Mouse (Mus musculus): Measurements from ENCODE around the gene Ogfod3. TPM values are rescaled to one million over a fixed set of nuclear protein-coding genes. Genes with fewer than 3 reads are reported as not detected.

Ogfod3 gene
- total and polyA plus RNA-seq, 3 experiments: 12.3 to 12.7 TPM; not detected in 1

- Histone ChIP-seq H3K4me1 (ENCODE audit: control insufficient read depth in 1 of 2, insufficient read depth in 2 of 2, low read length in 2 of 2) (no peaks in the 10 kb centered on the region), H3K79me2 (ENCODE audit: control insufficient read depth, insufficient read depth, low read length, poor library complexity) (no peaks in the 10 kb centered on the region), H3K9me3 (replicated peaks; ENCODE audit: insufficient read depth, low read length) (no peaks in the 10 kb centered on the region), H3K27ac (ENCODE audit: control insufficient read depth, low read depth, low read length) (no peak within 1 kb of the TSS), H3K4me3 (ENCODE audit: control insufficient read depth in 1 of 2, insufficient read depth in 1 of 2, low read depth in 2 of 2, low read length in 2 of 2) (no peak within 1 kb of the TSS), H3K27me3 (ENCODE audit: control insufficient read depth in 1 of 2, insufficient read depth in 2 of 2, low read length in 2 of 2) (no peaks in the 10 kb centered on the region), H3K9ac (ENCODE audit: control insufficient read depth, low read depth, low read length, poor library complexity, severe bottlenecking) (no peak within 1 kb of the TSS), H3K36me3 (ENCODE audit: control insufficient read depth in 1 of 2, insufficient read depth in 2 of 2, low read length in 2 of 2) (no peaks in the 10 kb centered on the region)
- DNase-seq (ENCODE audit: low read depth, low spot score): peak; percentile 66
- TF ChIP-seq EP300 (IDR thresholded peaks at IDR 0.05; ENCODE audit: low read depth in 1 of 2, low read length in 2 of 2) (0 out of 4 replicates have a peak, but pooled peaks of 1 of the 2 experiments have one; percentile 4), UBTF (IDR thresholded peaks at IDR 0.05; ENCODE audit: borderline replicate concordance, insufficient read depth, low read depth, low read length) (no peak), TAL1 (IDR thresholded peaks at IDR 0.05; ENCODE audit: low read length) (no peak), RCOR1 (IDR thresholded peaks at IDR 0.05; ENCODE audit: low read depth, low read length) (no peak), CHD1 (IDR thresholded peaks at IDR 0.05; ENCODE audit: low read depth, low read length) (no peak), USF1 (IDR thresholded peaks at IDR 0.05; ENCODE audit: low read depth, low read length) (no peak), JUND (IDR thresholded peaks at IDR 0.05; ENCODE audit: low read depth, low read length) (no peak), GABPA (IDR thresholded peaks at IDR 0.05; ENCODE audit: low read depth, low read length) (no peak), ETS1 (IDR thresholded peaks at IDR 0.05; ENCODE audit: low read depth, low read length) (0 out of 2 replicates have a peak, but pooled peaks have one; percentile 11), USF2 (IDR thresholded peaks at IDR 0.05; ENCODE audit: borderline replicate concordance in 1 of 2, insufficient read depth in 1 of 2, low read depth in 1 of 2, low read length in 2 of 2) (no peak), CHD2 (IDR thresholded peaks at IDR 0.05; ENCODE audit: low read length) (no peak), CTCF (IDR thresholded peaks at IDR 0.05 in 2 of 3, conservative IDR thresholded peaks at IDR 0.05 in 1 of 3; ENCODE audit: control insufficient read depth in 1 of 3, insufficient read depth in 1 of 3, low read depth in 2 of 3, low read length in 3 of 3, poor library complexity in 1 of 3, severe bottlenecking in 1 of 3) (peak; percentile 10 to 34 (median 30); a peak in 4 of 6 replicates), MAZ (IDR thresholded peaks at IDR 0.05; ENCODE audit: low read depth, low read length) (no peak), TBP (IDR thresholded peaks at IDR 0.05; ENCODE audit: low read depth, low read length) (no peak)
Measured at GRCm38 (mm10) chr11:121145865-121146264, 58.6 kb downstream of the Ogfod3 start, which contains the start of gene Tex19.1. TSS of gene Tex19.1 (plus strand) at chr11:121146143.

GRCm38 (mm10) chr11:121143325-121144015 is 61.0 kb downstream of the Ogfod3 start:
- peak; percentile 36 for DNase-seq (ENCODE audit: low read depth, low spot score)
- TF ChIP-seq ELF1 (IDR thresholded peaks at IDR 0.05; ENCODE audit: low read depth, low read length): no peak

More at GRCm38 (mm10) chr11:121143325-121144015, 61.0 kb downstream of the Ogfod3 start:
- no peaks in the 10 kb centered on the region for H3K79me2 ChIP-seq (ENCODE audit: control insufficient read depth, insufficient read depth, low read length, poor library complexity)
- no peaks in the 10 kb centered on the region for H3K9me3 ChIP-seq (replicated peaks; ENCODE audit: insufficient read depth, low read length)
- no peaks in the 10 kb centered on the region for H3K36me3 ChIP-seq (ENCODE audit: control insufficient read depth in 1 of 2, insufficient read depth in 2 of 2, low read length in 2 of 2)
- no peak overlapping the region for H3K27ac ChIP-seq (ENCODE audit: control insufficient read depth, low read depth, low read length)
- H3K4me3 ChIP-seq (ENCODE audit: control insufficient read depth in 1 of 2, insufficient read depth in 1 of 2, low read depth in 2 of 2, low read length in 2 of 2): no peak overlapping the region
- peaks cover 2% of the 10 kb centered on the region in 2 experiments; a peak in 3 of 4 replicates for H3K27me3 ChIP-seq (ENCODE audit: control insufficient read depth in 1 of 2, insufficient read depth in 2 of 2, low read length in 2 of 2)
- H3K4me1 ChIP-seq (ENCODE audit: control insufficient read depth in 1 of 2, insufficient read depth in 2 of 2, low read length in 2 of 2): peaks cover 0 to 3% of the 10 kb centered on the region in 2 experiments; a peak in 1 of 4 replicates
- no peak overlapping the region for H3K9ac ChIP-seq (ENCODE audit: control insufficient read depth, low read depth, low read length, poor library complexity, severe bottlenecking)
